In genomic region chr9:75634226-75634625, GRCm38 (mm10) we compare ENCODE assay signal across 19 mouse cellular contexts. TPM values are rescaled to one million over a fixed set of nuclear protein-coding genes. Genes with fewer than 3 reads are reported as not detected.
"Had no signal": no experiment of that assay in that cellular context is flagged by ENCODE, and none has a peak within 500 bp of the region (broad histone marks: within the 10 kb centered on the region; RNA-seq: fewer than 3 reads in every experiment).

No protein-coding gene starts in this region.

- H3K9me3 ChIP-seq: liver, embryonic 13.5 days; midbrain, embryonic 15.5 days; stomach, embryonic 15.5 days had no signal

- H3K27me3 ChIP-seq: liver, embryonic 13.5 days; midbrain, embryonic 15.5 days; stomach, embryonic 15.5 days had no signal

- ATAC-seq: midbrain, embryonic 15.5 days had no signal

- H3K9ac ChIP-seq: liver, embryonic 13.5 days; midbrain, embryonic 15.5 days; stomach, embryonic 15.5 days had no signal

- H3K36me3 ChIP-seq: liver, embryonic 13.5 days had no signal

- H3K4me1 ChIP-seq: liver, embryonic 13.5 days had no signal

- H3K27ac ChIP-seq: kidney, postnatal 0 days; liver, embryonic 13.5 days; midbrain, embryonic 15.5 days; stomach, embryonic 15.5 days had no signal

- H3K4me2 ChIP-seq: liver, embryonic 13.5 days; midbrain, embryonic 11.5 days; midbrain, embryonic 15.5 days; stomach, embryonic 15.5 days had no signal

- DNase-seq: kidney, adult 2 months; kidney, postnatal 25 days; liver, embryonic 13.5 days; lung, adult 2 months; lung, postnatal 14 days; lung, postnatal 4 days; right cerebral cortex, adult 18-20 months; right cerebral cortex, postnatal 14 days; right cerebral cortex, postnatal 4 days; thymus, postnatal 25 days had no signal

- H3K4me3 ChIP-seq: liver, embryonic 13.5 days; midbrain, embryonic 15.5 days; myocyte; stomach, embryonic 15.5 days had no signal

RNA-seq across cellular contexts. Expression of gene Tmod2, which starts 23.1 kb away (rescaled TPM):
- total RNA-seq: megakaryocyte-erythroid progenitor cell, adult 5-6 weeks had no signal
- polyA plus RNA-seq: liver, adult 2 months had no signal

RNA-seq across cellular contexts. Expression of gene Scg3, which starts 49.6 kb away (rescaled TPM):
- total RNA-seq: liver, adult 2 months; megakaryocyte progenitor cell, adult 5-6 weeks; megakaryocyte-erythroid progenitor cell, adult 5-6 weeks; monocyte, adult 5-6 weeks had no signal
- polyA plus RNA-seq: liver, adult 2 months; myocyte had no signal
